Comparison of ENCODE assay signal across 27 mouse cellular contexts in the genomic region with DNA sequence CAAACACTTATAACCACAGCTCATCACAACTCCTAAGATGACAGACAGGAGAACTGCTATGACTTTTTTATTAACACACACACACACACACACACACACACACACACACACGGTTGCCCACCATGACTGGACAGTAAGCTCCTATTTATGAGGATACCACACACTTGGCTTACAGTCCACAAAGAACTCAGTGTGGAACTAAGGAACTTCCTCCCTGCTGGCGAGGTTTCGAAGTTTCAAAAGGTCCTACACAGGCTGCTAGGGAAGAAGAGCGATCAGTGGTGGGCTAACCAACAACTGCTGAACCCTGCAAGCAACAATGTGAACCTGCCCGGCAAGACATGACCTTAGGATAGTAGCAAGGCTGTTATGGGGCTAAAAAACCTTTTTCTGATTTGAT. TPM values are rescaled to one million over a fixed set of nuclear protein-coding genes. Genes with fewer than 3 reads are reported as not detected.
DNase-seq lines count a peak whose midpoint lies in the region; ATAC-seq and TF ChIP-seq lines count a peak whose summit lies in the region.
"Had no signal": no experiment of that assay in that cellular context is flagged by ENCODE, and none has a peak within 500 bp of the region (broad histone marks: within the 10 kb centered on the region; RNA-seq: fewer than 3 reads in every experiment).

No protein-coding gene starts in this region.

- H3K27me3 ChIP-seq in liver, postnatal 0 days (ENCODE audit: insufficient read depth, low read length), result no peaks in the 10 kb centered on the region
- H3K27me3 ChIP-seq in liver, embryonic 11.5 days (replicated peaks; ENCODE audit: control insufficient read depth, insufficient read depth, low read length), result no peaks in the 10 kb centered on the region
- H3K27me3 ChIP-seq in limb, embryonic 10.5 days (ENCODE audit: low read depth, poor library complexity, severe bottlenecking), result no peaks in the 10 kb centered on the region
- H3K27me3 ChIP-seq: embryonic facial prominence, embryonic 12.5 days; embryonic facial prominence, embryonic 15.5 days; heart, embryonic 12.5 days; heart, embryonic 15.5 days; Patski had no signal

- ATAC-seq in liver, postnatal 0 days, result no peak
- ATAC-seq in liver, embryonic 11.5 days (replicated peaks; ENCODE audit: low FRiP score), result no peak
- ATAC-seq in common myeloid progenitor, adult 5-6 weeks (replicated peaks; ENCODE audit: low read depth, poor library complexity, severe bottlenecking), result peak; percentile 57
- peak; percentile 76 for ATAC-seq in megakaryocyte, adult 5-6 weeks (ENCODE audit: poor library complexity, severe bottlenecking)
- peak; percentile 49; the same call in 1 of the 2 replicates for ATAC-seq in monocyte, adult 5-6 weeks (replicated peaks; ENCODE audit: insufficient number of reproducible peaks, low FRiP score, low TSS enrichment, poor library complexity, severe bottlenecking)
- ATAC-seq: forebrain, embryonic 14.5 days; forebrain, postnatal 0 days; hindbrain, postnatal 0 days; inflammation-experienced regulatory T-cells, adult 6 months; intestine, embryonic 16.5 days; Patski had no signal

- no peaks in the 10 kb centered on the region for H3K9me3 ChIP-seq in liver, postnatal 0 days (ENCODE audit: low read length)
- H3K9me3 ChIP-seq in liver, embryonic 11.5 days (ENCODE audit: control insufficient read depth, low read length), result no peaks in the 10 kb centered on the region
- H3K9me3 ChIP-seq in limb, embryonic 10.5 days (replicated peaks), result no peaks in the 10 kb centered on the region
- H3K9me3 ChIP-seq: embryonic facial prominence, embryonic 12.5 days; embryonic facial prominence, embryonic 15.5 days; heart, embryonic 12.5 days; heart, embryonic 15.5 days had no signal

- no peak overlapping the region for H3K27ac ChIP-seq in liver, postnatal 0 days (ENCODE audit: low read depth)
- H3K27ac ChIP-seq in liver, embryonic 11.5 days (ENCODE audit: low read depth, low read length), result no peak overlapping the region
- H3K27ac ChIP-seq in limb, embryonic 10.5 days, result no peak overlapping the region
- H3K27ac ChIP-seq: embryonic facial prominence, embryonic 12.5 days; embryonic facial prominence, embryonic 15.5 days; heart, embryonic 15.5 days; hindbrain, embryonic 14.5 days; hindbrain, postnatal 0 days had no signal

- TF ChIP-seq CTCF in liver, postnatal 0 days (IDR thresholded peaks at IDR 0.05; ENCODE audit: low read depth), result no peak

- peaks cover 22% of the 10 kb centered on the region for H3K36me3 ChIP-seq in liver, postnatal 0 days (replicated peaks; ENCODE audit: insufficient read depth, low read length)
- peaks cover 5% of the 10 kb centered on the region; the same call in 1 of the 2 replicates for H3K36me3 ChIP-seq in liver, embryonic 11.5 days (ENCODE audit: control insufficient read depth, insufficient read depth, low read length)
- peaks cover 21% of the 10 kb centered on the region for H3K36me3 ChIP-seq in limb, embryonic 10.5 days

- H3K4me3 ChIP-seq in liver, postnatal 0 days (ENCODE audit: low read depth, low read length), result no peak overlapping the region
- H3K4me3 ChIP-seq in liver, embryonic 11.5 days (ENCODE audit: low read depth, low read length), result no peak overlapping the region
- H3K4me3 ChIP-seq in limb, embryonic 10.5 days, result no peak overlapping the region
- H3K4me3 ChIP-seq: embryonic facial prominence, embryonic 12.5 days; embryonic facial prominence, embryonic 15.5 days; heart, embryonic 12.5 days; heart, embryonic 15.5 days had no signal

- no peak overlapping the region for H3K9ac ChIP-seq in liver, postnatal 0 days (replicated peaks)
- H3K9ac ChIP-seq in liver, embryonic 11.5 days (ENCODE audit: low read depth, low read length), result no peak overlapping the region
- H3K9ac ChIP-seq: embryonic facial prominence, embryonic 12.5 days; embryonic facial prominence, embryonic 15.5 days; forebrain, postnatal 0 days; heart, embryonic 12.5 days; heart, embryonic 15.5 days; hindbrain, embryonic 14.5 days had no signal

- TF ChIP-seq EP300 in liver, postnatal 0 days (IDR thresholded peaks at IDR 0.05; ENCODE audit: low read depth), result no peak

- no peak for DNase-seq in liver, postnatal 0 days
- DNase-seq in liver, embryonic 11.5 days (ENCODE audit: low spot score), result no peak
- DNase-seq in limb, embryonic 10.5 days (ENCODE audit: low spot score), result no peak
- no peak for DNase-seq in frontal cortex, postnatal 14 days (ENCODE audit: low spot score in 2 of 2)
- no peak for DNase-seq in kidney, adult 11 months
- DNase-seq: adrenal gland, postnatal 14 days; cerebellum, adult 18-20 months; cerebellum, adult 9-10 months; cerebellum, postnatal 14 days; forebrain, postnatal 0 days; gastrocnemius, postnatal 14 days; heart, adult 18-20 months; heart, postnatal 10 days; heart, postnatal 36 days had no signal

- 0 out of 2 replicates have a peak, but pooled peaks cover 2% of the 10 kb centered on the region for H3K4me1 ChIP-seq in liver, postnatal 0 days (ENCODE audit: insufficient read depth)
- no peaks in the 10 kb centered on the region for H3K4me1 ChIP-seq in liver, embryonic 11.5 days (replicated peaks; ENCODE audit: control insufficient read depth, insufficient read depth, low read length)
- H3K4me1 ChIP-seq in limb, embryonic 10.5 days, result no peaks in the 10 kb centered on the region
- H3K4me1 ChIP-seq: embryonic facial prominence, embryonic 12.5 days; embryonic facial prominence, embryonic 15.5 days; heart, embryonic 12.5 days; heart, embryonic 15.5 days had no signal

- peak overlapping the region; percentile 10; the same call in 1 of the 2 replicates for H3K4me2 ChIP-seq in liver, postnatal 0 days (ENCODE audit: low read depth, low read length)
- no peak overlapping the region for H3K4me2 ChIP-seq in liver, embryonic 11.5 days
- H3K4me2 ChIP-seq: embryonic facial prominence, embryonic 12.5 days; embryonic facial prominence, embryonic 15.5 days; heart, embryonic 12.5 days; heart, embryonic 15.5 days; hindbrain, embryonic 14.5 days had no signal

- 59% methylated on average over 5 of the region's 5 CpGs for WGBS in liver, postnatal 0 days (ENCODE audit: insufficient replicate concordance)
- 73% methylated on average over 5 of the region's 5 CpGs for WGBS in liver, embryonic 11.5 days
- WGBS in limb, embryonic 10.5 days, result 93% methylated on average over 5 of the region's 5 CpGs

RNA-seq across cellular contexts. Expression of a gene that starts 50.5 kb away (rescaled TPM):
- polyA plus RNA-seq in liver, postnatal 0 days (2015; fragmentation: Nextera tagmentation; extraction: Ambion mirVana), result 17.3 and 18.9 TPM in 2 replicates
- 6.3 and 7.3 TPM in 2 replicates for polyA plus RNA-seq in liver, embryonic 11.5 days (2014; fragmentation: Nextera tagmentation; extraction: Ambion mirVana)
- 0.05 and 1.0 TPM in 2 replicates for total RNA-seq in common myeloid progenitor, adult 5-6 weeks (2017)
- 3.8 and 7.4 TPM in 2 replicates for total RNA-seq in megakaryocyte, adult 5-6 weeks (2015)
- total RNA-seq in megakaryocyte, adult 5-6 weeks (2017), result 6.2 and 9.0 TPM in 2 replicates
- 4.6 to 8.6 TPM (median 4.9 TPM) in 3 replicates for total RNA-seq in monocyte, adult 5-6 weeks (2017)
- polyA plus RNA-seq in limb, embryonic 10.5 days (2016; fragmentation: Nextera tagmentation; extraction: Ambion mirVana), result 0.97 and 1.6 TPM in 2 replicates

Comparison
In these comparisons a context has a peak if more than half of its experiments do, and no peak if none do; other contexts are left out.
1. ATAC-seq: peak in common myeloid progenitor, adult 5-6 weeks (single experiment), megakaryocyte, adult 5-6 weeks (single experiment) and monocyte, adult 5-6 weeks (single experiment); none in liver, postnatal 0 days (single experiment) and liver, embryonic 11.5 days (single experiment).